Mouse (Mus musculus): ENCODE data around the gene Hoxb5. TPM values are rescaled to one million over a fixed set of nuclear protein-coding genes. Genes with fewer than 3 reads are reported as not detected.

The Hoxb5 gene
- total RNA-seq, 2 experiments from 2014 or later = 0.10 to 0.14 TPM

- intact Hi-C loops (cut with DNase I) = no loop called here
- DNase-seq (ENCODE audit: low spot score) = no peak
Measured at GRCm38 (mm10) chr11:96327750-96328149, 24.6 kb downstream of the Hoxb5 start.

GRCm38 (mm10) chr11:96328605-96329004 is 25.5 kb downstream of the Hoxb5 start:
- intact Hi-C loops (cut with DNase I) = no loop called here
- no peak for DNase-seq (ENCODE audit: low spot score)

GRCm38 (mm10) chr11:96332105-96332504 is 29.0 kb downstream of the Hoxb5 start:
- intact Hi-C loops (cut with DNase I) = no loop called here
- DNase-seq (ENCODE audit: low spot score) = no peak

- intact Hi-C loops (cut with DNase I) = no loop called here
Measured at GRCm38 (mm10) chr11:96332618-96333032, 29.5 kb downstream of the Hoxb5 start.

GRCm38 (mm10) chr11:96333241-96334001 is 30.3 kb downstream of the Hoxb5 start:
- intact Hi-C loops (cut with DNase I) = no loop called here
- no peak for DNase-seq (ENCODE audit: low spot score)

More at GRCm38 (mm10) chr11:96332618-96333032, 29.5 kb downstream of the Hoxb5 start:
- no peak for DNase-seq (ENCODE audit: low spot score)

- intact Hi-C loops (cut with DNase I) = no loop called here
Measured at GRCm38 (mm10) chr11:96334002-96334364, 30.8 kb downstream of the Hoxb5 start.

GRCm38 (mm10) chr11:96334998-96335397 is 31.9 kb downstream of the Hoxb5 start:
- intact Hi-C loops (cut with DNase I) = no loop called here
- DNase-seq (ENCODE audit: low spot score) = no peak

More at GRCm38 (mm10) chr11:96334002-96334364, 30.8 kb downstream of the Hoxb5 start:
- DNase-seq (ENCODE audit: low spot score) = no peak

- intact Hi-C loops (cut with DNase I) = no loop called here
- DNase-seq (ENCODE audit: low spot score) = no peak
Measured at GRCm38 (mm10) chr11:96336597-96336996, 33.5 kb downstream of the Hoxb5 start.

- no peak for DNase-seq (ENCODE audit: low spot score)
- intact Hi-C loops (cut with DNase I) = no loop called here
Measured at GRCm38 (mm10) chr11:96337026-96337425, 33.9 kb downstream of the Hoxb5 start.

GRCm38 (mm10) chr11:96338957-96339855 is 36.1 kb downstream of the Hoxb5 start:
- intact Hi-C loops (cut with DNase I) = no loop called here
- no peak for DNase-seq (ENCODE audit: low spot score)

GRCm38 (mm10) chr11:96340698-96341365 is 37.7 kb downstream of the Hoxb5 start:
- DNase-seq (ENCODE audit: low spot score) = no peak
- intact Hi-C loops (cut with DNase I) = no loop called here

- intact Hi-C loops (cut with DNase I) = no loop called here
- no peak for DNase-seq (ENCODE audit: low spot score)
Measured at GRCm38 (mm10) chr11:96341701-96342575, 38.8 kb downstream of the Hoxb5 start.

GRCm38 (mm10) chr11:96342576-96342930 is 39.4 kb downstream of the Hoxb5 start:
- intact Hi-C loops (cut with DNase I) = no loop called here
- DNase-seq (ENCODE audit: low spot score) = no peak

- intact Hi-C loops (cut with DNase I) = no loop called here
- DNase-seq (ENCODE audit: low spot score) = no peak
Measured at GRCm38 (mm10) chr11:96343206-96343745, 40.1 kb downstream of the Hoxb5 start.

GRCm38 (mm10) chr11:96344061-96344877 is 41.1 kb downstream of the Hoxb5 start:
- intact Hi-C loops (cut with DNase I) = no loop called here
- no peak for DNase-seq (ENCODE audit: low spot score)

GRCm38 (mm10) chr11:96344878-96345159 is 41.7 kb downstream of the Hoxb5 start:
- no peak for DNase-seq (ENCODE audit: low spot score)
- intact Hi-C loops (cut with DNase I) = no loop called here

- intact Hi-C loops (cut with DNase I) = no loop called here
- DNase-seq (ENCODE audit: low spot score) = no peak
Measured at GRCm38 (mm10) chr11:96345220-96345892, 42.2 kb downstream of the Hoxb5 start.
